Mouse (Mus musculus) adrenal gland, postnatal 36 days (tissue): ENCODE results near the gene Nmb. TPM values are rescaled to one million over a fixed set of nuclear protein-coding genes. Genes with fewer than 3 reads are reported as not detected.
A peak's percentile ranks its signal among the peaks of the same experiment; 100 is the strongest.

ENCODE experiments used
- DNase-seq, 2 experiments: peaks; one replicate each; pipeline ENCODE4 v3.0.0; 2021; ENCODE audit warnings: mixed read lengths in 1 of 2
- total RNA-seq, 2 experiments: library from RNA; stranded (reverse); gene quantifications; 2 replicates each; pipeline ENCODE4 v1.2.3; 2021

Nmb gene
- total RNA-seq, 2 experiments from 2014 or later, result 2.6 to 3.3 TPM

DNA sequence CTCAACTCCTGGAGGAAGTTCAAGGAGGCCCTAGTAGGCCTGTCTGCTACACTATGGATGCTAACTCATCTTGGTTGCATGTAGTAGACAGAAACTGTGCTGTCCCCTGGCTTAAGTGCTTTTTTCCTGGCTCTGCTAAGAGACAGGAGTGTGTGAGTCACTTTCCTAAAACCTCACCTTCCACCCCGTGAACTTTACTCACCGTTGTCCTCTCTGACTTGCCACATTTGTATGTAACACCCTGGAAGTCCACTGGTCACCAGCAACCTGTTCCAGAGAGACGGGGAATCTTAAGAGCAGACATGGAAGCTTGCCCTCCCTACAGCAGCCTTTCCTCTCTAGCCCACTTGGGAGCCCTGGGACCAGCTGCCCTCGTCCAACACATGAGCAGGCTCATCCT, 7.2 kb downstream of the Nmb start:
- DNase-seq, result no peak

DNA sequence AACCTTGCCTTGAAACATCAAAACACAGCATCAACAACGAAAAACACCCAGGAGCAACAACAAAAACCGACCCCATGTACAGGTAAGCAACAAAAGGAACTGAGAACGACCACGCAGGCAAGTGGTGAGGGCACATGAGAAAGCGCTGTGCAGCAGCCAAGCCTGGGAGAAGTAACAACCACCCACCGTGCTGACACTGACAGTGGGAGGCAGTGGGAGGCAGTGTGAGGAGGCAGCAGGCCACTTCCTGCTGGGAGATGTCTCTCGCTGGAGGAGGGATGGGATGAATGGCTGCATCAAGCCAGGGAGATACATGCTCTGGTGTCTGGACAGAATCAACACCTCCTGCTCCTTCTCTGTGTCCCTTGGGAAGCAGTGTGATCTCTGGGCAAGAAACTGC, 7.7 kb downstream of the Nmb start:
- DNase-seq, result no peak

DNA sequence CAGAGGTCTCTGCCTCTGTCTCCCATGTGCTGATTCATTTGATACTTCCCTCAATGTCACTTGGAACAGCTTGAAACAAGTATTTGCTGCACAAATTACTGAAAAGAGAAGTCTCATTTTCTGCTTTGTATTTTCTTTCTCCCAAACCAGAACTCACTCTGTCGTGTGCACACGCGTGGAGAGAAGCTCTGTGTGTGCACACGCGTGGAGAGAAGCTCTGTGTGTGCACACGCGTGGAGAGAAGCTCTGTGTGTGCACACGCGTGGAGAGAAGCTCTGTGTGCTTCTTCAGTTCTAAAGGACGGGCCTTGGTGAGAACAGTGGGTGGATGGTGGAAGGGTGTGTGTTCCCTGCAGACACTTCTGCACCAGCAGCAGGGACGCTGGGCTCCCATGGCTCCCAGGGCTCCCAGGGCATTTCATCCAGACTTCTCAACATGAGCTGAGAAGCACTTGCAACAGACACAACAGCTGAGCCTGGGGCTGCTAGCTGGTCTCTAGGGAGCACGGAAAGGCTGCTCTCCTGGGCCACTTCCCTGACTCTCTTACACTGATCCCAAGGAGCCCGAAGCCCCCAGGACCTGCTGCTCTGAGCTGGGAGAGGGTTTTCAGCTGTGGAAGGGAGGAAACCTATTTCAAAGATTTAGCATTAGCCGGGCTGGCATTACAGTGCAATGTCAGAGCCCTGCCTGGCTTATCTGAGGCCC, 9.9 kb downstream of the Nmb start:
- DNase-seq, result no peak

DNA sequence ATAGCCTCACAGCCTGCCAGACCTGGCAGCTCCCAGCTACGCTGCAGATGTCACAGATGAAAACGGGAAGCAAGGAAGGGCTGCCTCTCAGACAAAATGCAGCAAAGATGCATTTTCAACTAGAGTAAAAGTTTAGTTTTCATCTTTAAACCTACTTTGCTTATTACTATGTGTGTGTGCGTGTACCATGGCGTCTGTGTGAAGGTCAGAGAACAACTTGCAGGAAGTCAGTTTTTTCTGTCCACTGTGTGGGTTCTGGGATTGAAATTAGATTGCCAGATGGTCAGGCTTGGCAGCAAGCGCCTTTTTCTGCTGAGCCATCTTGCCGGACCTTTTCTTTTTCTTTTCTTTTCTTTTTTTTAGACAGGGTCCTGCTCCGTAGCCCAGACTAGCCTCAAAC, 10.7 kb downstream of the Nmb start:
- no peak for DNase-seq

DNA sequence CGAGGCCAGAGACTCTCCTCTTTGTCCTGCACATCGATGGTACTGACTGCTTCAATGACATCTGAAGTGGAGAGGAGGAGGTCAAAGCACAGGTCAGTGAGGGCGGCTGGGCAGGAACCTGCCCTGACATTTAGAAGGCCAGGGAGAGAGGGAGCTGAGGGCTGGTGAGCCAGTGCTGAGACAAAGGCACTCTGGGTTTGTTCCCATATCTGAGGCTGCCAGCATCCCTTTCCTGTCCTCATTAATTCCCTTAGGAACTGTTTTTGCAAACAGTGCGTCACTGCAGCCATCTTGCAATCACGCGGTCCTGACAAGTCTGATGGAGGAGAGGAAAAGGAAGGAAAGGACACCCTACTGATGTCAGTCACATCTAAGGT, 11.1 kb downstream of the Nmb start:
- DNase-seq, result peak in 1 of 2 experiments; percentile 42

DNA sequence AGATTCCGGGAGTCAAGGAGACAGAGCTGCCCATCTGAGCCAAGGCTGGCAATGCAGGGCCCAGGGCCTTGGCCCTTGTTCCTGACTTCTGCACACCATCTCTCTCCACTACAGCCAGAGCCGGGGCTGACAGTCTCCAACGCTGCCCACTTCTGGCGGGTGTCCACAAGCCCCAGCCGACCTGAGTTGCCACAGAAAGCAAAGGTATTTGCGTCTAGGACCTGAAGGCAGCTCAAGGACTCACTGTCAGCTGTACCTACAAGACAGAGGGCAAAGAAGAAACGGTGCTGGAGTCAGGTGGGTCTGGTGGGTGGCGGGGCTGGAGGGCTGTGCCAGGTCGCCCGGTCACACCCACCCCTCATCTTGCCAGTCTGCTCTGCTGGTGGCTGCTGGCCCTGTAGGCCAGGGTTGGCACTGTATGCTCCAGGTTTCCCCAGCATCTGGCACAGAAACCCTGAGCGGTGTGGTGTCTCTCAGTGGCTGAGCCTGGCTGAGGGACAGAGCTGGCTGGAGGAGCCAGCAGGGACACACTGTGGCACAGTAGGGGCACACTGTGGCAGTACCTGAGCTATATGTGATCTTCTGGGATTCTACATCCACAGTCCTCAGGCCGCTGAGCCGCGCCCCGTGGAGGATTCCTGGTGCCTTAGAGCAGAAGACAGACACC, 11.7 kb downstream of the Nmb start:
- DNase-seq, result peak in 1 of 2 experiments; percentile 25

DNA sequence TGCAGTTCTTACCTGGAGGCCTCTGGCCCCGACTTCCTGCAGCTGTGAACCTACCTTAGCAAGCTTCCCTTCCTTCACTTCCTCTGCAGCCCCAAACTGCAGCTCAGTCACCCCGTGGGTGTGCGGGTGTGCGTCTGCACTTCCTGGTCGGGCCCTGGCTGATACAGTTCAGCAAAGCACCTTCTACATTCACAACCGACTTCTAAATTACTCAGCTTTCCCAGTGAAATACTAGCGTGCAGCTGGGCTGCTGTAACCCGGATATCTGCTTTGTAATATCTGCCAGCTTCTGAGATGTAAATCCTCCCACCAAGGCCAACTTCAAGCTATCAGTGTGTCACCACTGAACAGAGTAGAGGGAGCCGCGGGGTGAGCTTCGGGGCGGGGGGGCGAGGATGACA, 15.0 kb downstream of the Nmb start:
- DNase-seq, result peak; percentile 61 to 70

DNA sequence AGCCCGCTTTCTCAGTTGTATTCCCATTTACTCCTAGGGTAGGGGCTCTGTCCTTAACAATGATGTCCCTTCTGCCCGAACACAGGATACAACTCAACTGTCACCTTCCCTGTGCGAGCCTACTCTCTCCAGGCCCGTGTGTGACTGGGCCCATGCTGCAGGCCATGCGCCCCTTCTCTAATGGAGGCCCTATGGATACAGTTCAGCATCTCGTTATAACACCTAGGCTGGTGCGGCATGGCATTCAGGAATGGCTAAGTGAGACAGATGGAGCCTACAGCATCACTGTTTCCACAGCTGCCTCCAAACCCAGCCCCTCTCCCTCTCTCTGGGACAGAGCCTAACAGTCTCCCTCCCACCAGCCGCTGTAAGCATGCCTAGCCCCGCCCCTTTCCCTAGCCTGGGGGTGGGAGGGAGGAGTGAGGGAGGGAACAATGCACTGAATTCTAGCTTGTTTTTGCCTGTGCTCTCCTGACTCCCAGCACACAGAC, 15.8 kb downstream of the Nmb start:
- DNase-seq, result peak; percentile 65 to 82

DNA sequence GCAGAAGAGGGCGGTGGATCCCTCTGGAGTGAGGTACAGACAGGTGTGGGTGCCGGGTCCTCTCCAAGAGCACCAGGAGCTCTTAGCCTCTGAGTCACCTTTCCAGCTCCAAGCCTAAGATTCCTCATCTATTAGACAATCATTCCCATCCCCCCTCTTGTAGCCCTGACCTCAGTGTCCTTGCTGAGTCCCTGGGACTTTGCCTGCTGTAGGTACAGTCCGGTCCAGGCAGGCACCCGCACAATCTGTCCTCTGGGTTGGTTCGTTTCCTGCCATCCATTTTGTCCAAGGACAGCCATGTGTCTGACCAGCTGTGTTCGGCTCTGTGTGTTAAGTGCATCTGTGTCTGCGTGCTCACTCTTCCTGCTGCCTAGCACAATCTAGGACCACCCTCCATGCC, 16.3 kb downstream of the Nmb start:
- peak; percentile 57 to 77 for DNase-seq

DNA sequence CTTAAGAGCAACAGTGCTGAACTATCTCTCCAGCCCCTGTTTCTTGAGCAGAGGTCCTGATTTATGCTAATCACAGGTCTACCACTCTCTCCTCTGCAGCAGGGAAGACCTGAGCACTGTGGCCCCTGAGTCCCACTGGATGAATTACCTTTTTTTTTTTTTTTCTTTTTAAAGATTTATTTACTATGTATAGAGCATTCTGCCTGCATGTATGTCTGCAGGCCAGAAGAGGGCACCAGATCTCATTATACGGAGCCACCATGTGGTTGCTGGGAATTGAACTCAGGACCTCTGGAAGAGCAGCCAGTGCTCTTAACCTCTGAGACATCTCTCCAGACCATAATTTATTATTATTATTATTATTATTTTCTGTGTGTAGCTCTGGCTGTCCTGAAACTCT, 19.2 kb downstream of the Nmb start:
- DNase-seq, result peak in 1 of 2 experiments; percentile 38

DNA sequence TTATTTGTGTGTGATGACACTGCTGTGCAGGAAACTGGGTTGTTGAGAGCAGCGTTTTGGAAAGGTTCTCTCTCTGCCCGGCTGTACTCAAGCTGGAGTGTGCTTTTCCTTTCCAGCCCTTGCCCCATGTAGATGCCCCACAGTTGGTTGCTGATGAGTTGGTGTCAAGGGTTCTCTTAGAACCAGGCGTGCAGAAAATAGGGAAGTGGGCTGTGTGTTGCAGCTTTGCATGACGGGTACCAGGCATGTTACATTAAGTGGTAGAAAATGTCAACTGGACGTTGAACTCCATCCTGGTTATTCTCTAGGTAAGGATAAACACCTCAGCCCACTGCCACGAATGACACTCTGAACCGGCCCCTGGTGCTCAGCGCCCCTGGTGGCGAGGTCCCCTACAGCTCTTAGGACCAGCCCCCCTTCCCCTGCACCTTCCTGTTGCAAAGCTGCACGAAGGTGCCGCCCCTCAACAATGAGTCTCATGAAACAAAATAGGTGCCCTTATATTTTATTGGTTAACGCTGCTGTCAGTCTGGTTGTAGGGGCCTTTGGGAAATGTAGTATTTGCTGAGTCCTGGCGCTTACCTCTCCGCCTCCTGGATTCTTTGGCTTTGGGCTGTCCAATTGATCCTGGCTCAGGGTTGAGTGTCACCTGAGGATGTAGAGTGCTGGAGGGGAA, 21.9 kb downstream of the Nmb start:
- peak; percentile 47 to 58 for DNase-seq

DNA sequence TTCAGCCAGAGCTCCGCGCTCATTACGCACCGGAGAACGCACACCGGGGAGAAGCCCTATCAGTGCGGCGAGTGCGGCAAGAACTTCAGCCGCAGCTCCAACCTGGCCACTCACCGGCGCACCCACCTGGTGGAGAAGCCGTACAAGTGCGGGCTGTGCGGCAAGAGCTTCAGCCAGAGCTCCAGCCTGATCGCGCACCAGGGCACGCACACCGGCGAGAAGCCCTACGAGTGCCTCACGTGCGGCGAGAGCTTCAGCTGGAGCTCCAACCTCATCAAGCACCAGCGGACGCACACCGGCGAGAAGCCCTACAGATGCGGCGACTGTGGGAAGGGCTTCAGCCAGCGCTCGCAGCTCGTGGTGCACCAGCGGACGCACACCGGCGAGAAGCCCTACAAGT, 29.1 kb downstream of the Nmb start:
- no peak for DNase-seq

DNA sequence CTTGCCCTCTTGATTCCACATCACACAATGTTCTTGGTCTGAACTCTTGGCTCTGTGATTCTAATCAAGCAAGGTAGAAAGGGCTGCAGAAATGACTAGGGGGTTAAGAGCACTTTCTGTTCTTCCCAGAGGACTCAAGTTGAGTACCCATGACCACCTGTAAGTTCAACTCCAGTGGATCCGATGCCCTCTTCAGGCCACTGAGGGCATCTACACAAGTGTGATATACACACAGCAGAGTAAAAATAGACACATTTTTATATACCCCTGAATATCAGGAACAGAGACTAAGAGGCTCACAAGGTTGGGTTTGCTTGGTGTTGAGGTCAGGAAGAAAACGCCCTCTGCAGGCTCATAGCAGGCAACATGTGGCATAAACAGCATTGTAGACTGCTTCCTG, 31.2 kb downstream of the Nmb start:
- DNase-seq, result no peak

DNA sequence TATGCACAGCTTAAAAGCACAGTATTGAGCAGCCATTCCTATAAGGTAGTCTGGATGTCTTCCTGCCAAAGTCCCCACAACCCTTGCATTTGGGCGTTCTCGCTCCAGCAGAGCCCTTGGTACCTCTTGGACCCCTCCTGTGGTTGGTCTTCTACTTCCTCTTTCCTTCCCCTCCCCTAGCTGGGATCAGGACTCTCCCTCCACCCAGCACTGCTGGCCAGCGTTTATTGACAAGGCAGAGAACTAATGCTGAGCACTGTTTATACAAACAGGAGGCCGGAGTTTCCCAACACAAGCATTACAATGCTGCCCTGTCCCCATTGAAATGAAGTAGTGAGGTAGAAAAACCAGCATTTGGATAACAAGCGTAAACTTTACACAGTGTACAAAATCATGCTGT, 31.8 kb downstream of the Nmb start:
- DNase-seq, result no peak

DNA sequence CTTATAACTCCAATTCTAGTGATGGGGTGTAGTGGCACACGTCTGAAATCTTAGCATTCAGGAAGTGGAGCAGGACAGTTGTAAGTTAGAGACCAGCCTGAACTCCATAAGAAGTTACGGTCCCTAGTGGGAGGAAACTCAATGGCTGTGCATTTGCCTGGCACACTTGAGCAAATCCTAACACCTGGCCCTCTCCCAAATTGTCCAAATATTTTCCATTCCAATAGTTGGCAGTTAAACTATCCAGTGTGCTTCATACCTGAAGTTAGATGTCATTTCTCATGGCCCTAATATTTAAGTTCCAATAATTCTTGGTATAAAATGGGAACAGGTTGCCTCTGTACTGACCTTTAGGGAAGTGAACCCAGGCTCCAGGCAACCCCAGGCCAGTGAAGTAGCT, 36.2 kb downstream of the Nmb start:
- DNase-seq, result no peak

DNA sequence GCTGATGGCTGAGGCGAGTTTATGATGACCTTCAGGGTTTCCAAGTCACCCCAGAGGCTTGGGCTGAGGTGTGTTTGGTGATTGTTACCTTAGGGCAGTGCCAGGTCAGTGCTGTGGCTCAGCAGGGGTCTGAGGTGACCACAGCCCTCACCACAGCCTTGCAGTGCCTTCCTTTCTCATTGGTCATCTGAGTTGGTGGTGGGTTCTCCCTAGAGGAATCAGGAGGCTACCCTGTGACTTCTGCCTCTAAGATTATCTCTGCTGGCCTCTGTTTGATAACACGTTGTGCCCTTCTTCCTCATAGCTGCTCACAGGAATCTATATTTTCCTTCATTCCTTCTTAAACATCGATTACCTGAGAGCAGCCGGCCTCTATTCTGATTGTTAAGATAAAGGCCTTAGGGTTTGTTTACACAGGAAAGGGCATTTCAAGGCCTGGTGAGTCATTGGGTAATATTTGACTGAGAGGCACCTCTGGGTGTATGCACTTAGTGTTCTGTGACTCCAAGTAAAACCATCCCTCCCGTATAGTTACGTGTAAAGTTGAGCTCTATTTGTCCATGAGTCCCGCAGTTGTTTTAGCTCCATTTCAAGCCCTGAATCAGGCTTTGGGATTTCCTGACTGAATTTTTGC, 38.2 kb downstream of the Nmb start:
- peak in 1 of 2 experiments; percentile 30 for DNase-seq

DNA sequence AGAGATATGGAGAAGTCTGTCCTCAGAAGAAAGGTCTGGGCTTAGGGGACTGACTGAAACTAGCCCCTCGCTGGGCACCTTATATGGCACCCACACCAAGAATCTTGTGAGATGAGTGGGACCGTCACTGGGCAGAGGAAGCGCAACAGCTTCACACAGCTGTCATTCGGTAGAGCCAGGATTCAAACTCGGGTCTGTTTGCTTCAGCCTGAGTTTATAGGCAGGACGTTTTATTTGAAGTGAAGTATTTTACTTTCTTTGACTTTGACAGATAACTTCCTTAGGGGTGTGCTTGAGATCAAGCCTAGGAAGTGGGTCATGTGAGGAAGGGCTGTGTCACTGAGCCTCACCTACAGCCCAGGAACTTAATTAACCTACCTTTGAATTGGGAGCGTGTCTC, 39.4 kb downstream of the Nmb start:
- DNase-seq, result no peak

DNA sequence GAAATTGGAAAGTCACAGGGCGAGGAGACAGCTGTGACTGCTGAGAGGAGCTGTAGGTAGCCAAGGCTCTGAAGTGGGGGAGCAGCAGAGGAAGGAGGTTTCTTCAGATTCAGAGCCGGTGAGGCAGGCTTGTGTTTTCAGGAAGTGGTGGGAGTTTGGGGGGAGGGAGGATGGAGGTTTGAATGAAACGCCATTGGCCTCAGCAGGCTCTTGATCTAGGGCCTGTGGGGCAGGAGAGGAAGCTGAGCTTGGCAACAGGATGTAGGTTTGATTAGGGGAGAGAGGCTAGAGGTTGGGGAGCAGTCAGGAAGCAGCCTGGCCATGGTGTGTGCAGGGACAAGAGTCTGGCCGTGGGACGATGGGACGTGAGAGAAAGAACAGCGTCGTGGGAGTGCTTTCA, 40.0 kb downstream of the Nmb start:
- no peak for DNase-seq

DNA sequence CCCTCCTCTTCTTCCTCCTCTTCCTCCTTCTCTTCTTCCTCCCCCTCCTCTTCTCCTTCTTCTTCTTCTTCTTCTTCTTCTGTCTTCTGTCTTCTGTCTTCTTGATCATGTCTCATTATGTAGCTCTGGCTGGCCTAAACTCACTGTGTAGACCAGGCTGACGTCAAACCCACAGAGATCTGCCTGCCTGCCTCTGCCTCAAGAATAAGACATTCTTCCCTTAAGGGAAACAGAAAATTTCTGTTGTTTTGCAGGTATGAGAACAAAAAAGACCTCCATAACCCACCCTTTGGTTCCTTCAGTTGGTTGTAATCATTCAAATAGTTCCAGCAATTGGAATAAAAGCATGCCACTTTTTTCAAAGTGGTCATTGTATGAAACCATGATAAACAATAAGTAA, 40.7 kb downstream of the Nmb start:
- DNase-seq, result no peak

DNA sequence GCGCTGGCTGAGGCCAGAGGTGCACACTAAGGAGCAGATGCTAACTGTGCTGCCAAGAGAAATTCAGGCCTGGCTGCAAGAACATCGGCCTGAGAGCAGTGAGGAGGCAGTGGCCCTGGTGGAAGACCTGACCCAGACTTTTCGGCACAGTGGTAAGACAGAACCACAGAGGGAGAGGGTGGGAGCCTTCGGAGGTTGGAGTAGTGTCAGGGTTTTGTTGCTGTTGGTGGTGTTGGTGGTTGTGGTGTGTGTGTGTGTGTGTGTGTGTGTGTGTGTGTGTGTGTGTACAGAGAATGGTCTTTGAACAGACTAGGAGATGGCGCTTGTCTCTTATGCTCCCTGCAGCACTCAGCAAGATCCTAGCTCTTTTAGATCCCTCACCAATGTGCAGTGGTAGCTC, 41.4 kb downstream of the Nmb start:
- DNase-seq, result no peak

DNA sequence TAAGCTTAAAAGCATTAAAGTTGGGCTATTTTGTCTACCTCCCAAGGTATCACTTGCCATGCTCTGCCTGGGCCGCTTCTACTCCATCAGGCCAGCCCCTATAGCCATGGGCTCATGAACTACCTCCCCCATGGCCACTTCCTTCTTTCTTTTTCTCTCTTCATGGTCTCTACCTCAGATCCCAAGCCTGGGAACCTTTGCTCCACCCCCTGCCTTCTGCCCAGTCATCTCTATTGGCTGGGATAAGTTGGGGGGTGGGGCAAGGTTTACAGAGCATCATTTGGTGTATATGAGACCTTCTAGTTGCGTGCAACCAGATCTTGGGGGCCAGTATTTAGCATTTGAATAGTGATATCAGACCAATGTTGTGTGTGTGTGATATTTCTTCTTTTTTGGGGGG, 42.4 kb downstream of the Nmb start:
- DNase-seq, result no peak

DNA sequence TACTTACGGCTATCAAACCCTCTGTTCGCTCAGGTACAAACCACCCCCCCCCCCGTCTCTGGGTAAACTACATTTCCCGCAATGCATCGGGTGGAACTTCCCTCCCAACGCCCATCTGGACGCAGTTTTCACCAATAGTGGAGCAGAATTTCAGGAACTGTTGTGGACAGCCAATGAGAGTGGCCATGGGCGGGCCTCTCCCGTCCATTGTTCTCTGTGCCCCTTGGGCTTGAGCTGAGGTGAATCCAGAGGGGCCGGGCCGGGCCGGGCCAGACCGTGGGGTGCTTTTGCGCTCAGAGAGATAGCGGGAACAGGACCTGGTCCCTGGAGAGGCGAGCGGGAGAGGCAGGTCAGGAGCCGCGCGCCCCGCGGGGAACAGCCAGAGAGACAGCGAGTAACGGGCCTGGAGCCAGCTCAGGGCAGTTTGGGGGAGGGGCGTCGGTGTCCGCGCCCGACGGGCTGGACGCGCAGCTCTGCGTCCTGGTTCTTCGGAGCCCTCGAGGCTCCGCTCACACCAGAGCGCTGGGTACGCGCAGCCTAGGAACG, 44.1 kb downstream of the Nmb start, which contains the start of gene Zscan2:
Gene Zscan2 (plus strand): TSS at position 192 of the 546 bp plus-strand sequence.
- peak; percentile 90 to 91 for DNase-seq

DNA sequence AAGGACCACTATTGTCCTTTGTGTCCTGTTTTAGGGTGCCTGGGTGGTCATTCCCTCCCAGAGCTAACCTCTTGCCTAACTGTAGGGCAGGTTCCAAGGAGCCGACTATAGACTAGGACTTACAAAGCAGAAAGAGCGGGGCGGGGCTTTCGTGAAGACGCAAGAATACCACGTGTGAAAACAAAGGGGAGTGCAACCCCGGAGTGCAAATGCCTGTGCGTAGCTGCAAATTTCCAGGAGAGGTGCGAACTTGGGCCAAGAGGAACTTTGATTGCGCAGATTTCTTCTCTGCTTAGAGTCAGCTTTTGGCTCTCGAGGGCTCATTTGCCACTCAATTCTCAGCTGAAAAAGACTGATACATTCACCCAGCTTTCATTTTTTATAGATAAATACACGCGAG, 44.6 kb downstream of the Nmb start:
- DNase-seq, result peak; percentile 73 to 80
